ENCODE assay signal across 1 mouse cellular context in genomic region chr4:134319674-134320073, GRCm38 (mm10).
TF ChIP-seq lines count a peak whose summit lies in the region.

No protein-coding gene starts in this region.

TF ChIP-seq in CH12.LX, 34 proteins besides CTCF, POLR2A, EP300 and RAD21:
- TF ChIP-seq HCFC1 (IDR thresholded peaks at IDR 0.05; ENCODE audit: low read depth, low read length) (no peak), CHD2 (IDR thresholded peaks at IDR 0.05; ENCODE audit: low read length) (no peak), SMC3 (IDR thresholded peaks at IDR 0.05; ENCODE audit: low read depth, low read length) (no peak), ETS1 (conservative IDR thresholded peaks at IDR 0.05; ENCODE audit: low read depth, low read length) (0 out of 2 replicates have a peak, but pooled peaks have one; percentile 16), USF1 (IDR thresholded peaks at IDR 0.05; ENCODE audit: low read depth, low read length) (no peak), MAZ (IDR thresholded peaks at IDR 0.05; ENCODE audit: low read depth, low read length) (no peak), MEF2A (IDR thresholded peaks at IDR 0.05; ENCODE audit: borderline replicate concordance, low read depth, low read length) (peak; percentile 85), UBTF (IDR thresholded peaks at IDR 0.05; ENCODE audit: low read depth, low read length) (no peak), TBP (conservative IDR thresholded peaks at IDR 0.05; ENCODE audit: low read depth, low read length) (no peak), POLR2AphosphoS2 (IDR thresholded peaks at IDR 0.05; ENCODE audit: low read depth, low read length) (no peak), JUND (conservative IDR thresholded peaks at IDR 0.05; ENCODE audit: low read depth, low read length) (no peak), BHLHE40 (IDR thresholded peaks at IDR 0.05; ENCODE audit: low read depth, low read length) (0 out of 2 replicates have a peak, but pooled peaks have one; percentile 20)
TF ChIP-seq in CH12.LX: peak in this region for 3.
